10 mouse cellular contexts compared by ENCODE assay signal in the genomic region with DNA sequence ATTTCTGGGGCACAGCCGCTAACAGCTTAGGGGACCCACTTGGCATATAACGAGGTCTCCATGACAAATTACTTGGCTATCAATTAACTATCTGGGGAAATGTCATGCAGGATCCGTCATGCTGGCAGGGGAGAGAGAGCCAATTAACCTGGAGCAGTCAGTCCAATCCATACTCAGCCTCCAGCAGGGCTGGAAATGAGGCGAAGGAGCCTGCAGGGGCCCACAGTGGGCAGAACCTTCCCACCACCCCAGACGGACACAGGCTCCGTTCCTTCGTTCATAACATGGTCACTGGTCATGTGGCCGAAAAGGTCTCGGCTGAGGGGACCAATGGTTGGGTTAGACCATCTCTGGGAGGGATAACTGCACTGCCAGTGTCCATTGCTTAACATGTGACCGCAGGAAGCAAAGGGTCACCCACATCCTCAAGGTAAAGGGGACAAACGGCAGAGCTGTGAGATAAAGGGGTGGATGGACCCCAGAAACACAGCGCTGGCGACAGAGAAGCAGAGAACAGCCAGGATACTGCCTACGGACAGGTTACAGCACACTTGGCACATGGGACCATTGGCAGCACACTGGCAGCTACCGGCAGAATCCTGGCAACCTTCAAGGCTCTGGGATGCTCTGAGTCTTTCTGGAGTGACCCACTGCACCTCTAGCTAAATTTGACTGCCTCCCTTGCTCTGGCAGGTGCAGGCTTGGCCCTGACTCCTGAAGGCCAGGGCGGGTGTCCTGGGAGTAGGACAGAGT. TPM values are rescaled to one million over a fixed set of nuclear protein-coding genes. Genes with fewer than 3 reads are reported as not detected.
A peak's percentile ranks its signal among the peaks of the same experiment; 100 is the strongest.
DNase-seq lines count a peak whose midpoint lies in the region; ATAC-seq and TF ChIP-seq lines count a peak whose summit lies in the region.
"Had no signal": no experiment of that assay in that cellular context is flagged by ENCODE, and none has a peak within 500 bp of the region (broad histone marks: within the 10 kb centered on the region; RNA-seq: fewer than 3 reads in every experiment).

No protein-coding gene starts in this region.

- TF ChIP-seq CTCF in brain, embryonic 14.5 days (IDR thresholded peaks at IDR 0.05; ENCODE audit: borderline replicate concordance, extremely low read depth, insufficient read depth, insufficient read length), result no peak

- H3K4me3 ChIP-seq in heart, embryonic 13.5 days, result peak overlapping the region; percentile 34
- H3K4me3 ChIP-seq in embryonic facial prominence, embryonic 15.5 days (replicated peaks), result no peak overlapping the region
- H3K4me3 ChIP-seq in limb, embryonic 11.5 days (ENCODE audit: low read depth, low read length), result peak overlapping the region; percentile 15; the same call in 1 of the 2 replicates

- H3K9ac ChIP-seq in heart, embryonic 13.5 days, result no peak overlapping the region
- no peak overlapping the region for H3K9ac ChIP-seq in embryonic facial prominence, embryonic 15.5 days
- H3K9ac ChIP-seq in limb, embryonic 11.5 days (ENCODE audit: low read length), result no peak overlapping the region

- H3K36me3 ChIP-seq in heart, embryonic 13.5 days, result 0 out of 2 replicates have a peak, but pooled peaks cover under 1% of the 10 kb centered on the region
- no peaks in the 10 kb centered on the region for H3K36me3 ChIP-seq in embryonic facial prominence, embryonic 15.5 days
- no peaks in the 10 kb centered on the region for H3K36me3 ChIP-seq in limb, embryonic 11.5 days (ENCODE audit: control insufficient read depth, insufficient read depth, low read length)

- peak overlapping the region; percentile 62 for H3K4me2 ChIP-seq in heart, embryonic 13.5 days
- peak overlapping the region; percentile 43 for H3K4me2 ChIP-seq in embryonic facial prominence, embryonic 15.5 days (replicated peaks)
- peak overlapping the region; percentile 53 for H3K4me2 ChIP-seq in limb, embryonic 11.5 days (ENCODE audit: low read depth, severe bottlenecking)

- no peak for TF ChIP-seq POLR2A in brain, embryonic 14.5 days (IDR thresholded peaks at IDR 0.05; ENCODE audit: borderline replicate concordance, extremely low read depth, insufficient read depth, insufficient read length, poor library complexity, severe bottlenecking)

- peaks cover 57% of the 10 kb centered on the region for H3K27me3 ChIP-seq in heart, embryonic 13.5 days (replicated peaks)
- no peaks in the 10 kb centered on the region for H3K27me3 ChIP-seq in embryonic facial prominence, embryonic 15.5 days
- H3K27me3 ChIP-seq in limb, embryonic 11.5 days (ENCODE audit: control insufficient read depth, insufficient read depth, low read length), result peaks cover 9% of the 10 kb centered on the region; the same call in 1 of the 2 replicates

- H3K27ac ChIP-seq in heart, embryonic 13.5 days (replicated peaks), result no peak overlapping the region
- no peak overlapping the region for H3K27ac ChIP-seq in embryonic facial prominence, embryonic 15.5 days (replicated peaks)
- no peak overlapping the region for H3K27ac ChIP-seq in limb, embryonic 11.5 days (replicated peaks; ENCODE audit: low read depth, low read length)
- H3K27ac ChIP-seq: macrophage had no signal

- H3K9me3 ChIP-seq in heart, embryonic 13.5 days, result no peaks in the 10 kb centered on the region
- H3K9me3 ChIP-seq in embryonic facial prominence, embryonic 15.5 days (replicated peaks), result no peaks in the 10 kb centered on the region
- no peaks in the 10 kb centered on the region for H3K9me3 ChIP-seq in limb, embryonic 11.5 days (ENCODE audit: control insufficient read depth, low read length)

- DNase-seq in heart, adult 8-10 months (ENCODE audit: low spot score), result no peak
- DNase-seq in brain, embryonic 14.5 days (ENCODE audit: low read depth), result peak; percentile 79
- DNase-seq in limb, embryonic 11.5 days (ENCODE audit: low spot score), result no peak
- no peak for DNase-seq in B cell, adult 2 months
- DNase-seq in right cerebral cortex, adult 2 months (ENCODE audit: low spot score in 2 of 2), result no peak
- DNase-seq in spleen, postnatal 10 days (ENCODE audit: low spot score in 2 of 2), result no peak
- DNase-seq: heart, postnatal 10 days had no signal

- no peak for ATAC-seq in heart, embryonic 13.5 days (ENCODE audit: extremely low read depth, insufficient number of reproducible peaks, low FRiP score, low TSS enrichment)
- ATAC-seq in embryonic facial prominence, embryonic 15.5 days (ENCODE audit: insufficient number of reproducible peaks, low FRiP score, low TSS enrichment, low read depth), result no peak
- no peak for ATAC-seq in limb, embryonic 11.5 days (ENCODE audit: insufficient number of reproducible peaks, low FRiP score, low TSS enrichment, low read depth)

- peaks cover 7% of the 10 kb centered on the region; the same call in 1 of the 2 replicates for H3K4me1 ChIP-seq in heart, embryonic 13.5 days
- peaks cover 31% of the 10 kb centered on the region for H3K4me1 ChIP-seq in embryonic facial prominence, embryonic 15.5 days
- H3K4me1 ChIP-seq in limb, embryonic 11.5 days (ENCODE audit: control insufficient read depth, insufficient read depth, low read length), result peaks cover 16% of the 10 kb centered on the region

- 52% methylated on average over 16 of the region's 16 CpGs for WGBS in heart, embryonic 13.5 days
- WGBS in embryonic facial prominence, embryonic 15.5 days, result 51% methylated on average over 16 of the region's 16 CpGs
- WGBS in limb, embryonic 11.5 days, result 50% methylated on average over 16 of the region's 16 CpGs

RNA-seq across cellular contexts. Expression of a gene that starts 23.1 kb away (rescaled TPM):
- polyA plus RNA-seq in heart, embryonic 13.5 days (2015; fragmentation: Nextera tagmentation; extraction: Ambion mirVana), result 10.8 and 11.7 TPM in 2 replicates
- 10 to 100 TPM in 1 of 4 experiments, 1 to 10 TPM in 3; 7.2 to 13.2 (median 7.9) TPM for total RNA-seq in heart, adult 8-10 months (2022)
- 33.8 and 34.1 TPM in 2 replicates for polyA plus RNA-seq in brain, embryonic 14.5 days (2012; rRNA removed)
- 13.1 and 18.6 TPM in 2 replicates for polyA plus RNA-seq in embryonic facial prominence, embryonic 15.5 days (2015; fragmentation: Nextera tagmentation; extraction: Ambion mirVana)
- 16.5 and 17.8 TPM in 2 replicates for polyA plus RNA-seq in limb, embryonic 11.5 days (2014; fragmentation: Nextera tagmentation; extraction: Ambion mirVana)

RNA-seq across cellular contexts. Expression of a gene that starts 33.3 kb away (rescaled TPM):
- 0.66 and 0.75 TPM in 2 replicates for polyA plus RNA-seq in heart, embryonic 13.5 days (2015; fragmentation: Nextera tagmentation; extraction: Ambion mirVana)
- under 1 TPM; 0.09 to 0.24 (median 0.16) TPM for total RNA-seq in heart, adult 8-10 months (2022)
- 9.2 and 14.7 TPM in 2 replicates for polyA plus RNA-seq in brain, embryonic 14.5 days (2012; rRNA removed)
- 1.2 and 1.3 TPM in 2 replicates for polyA plus RNA-seq in embryonic facial prominence, embryonic 15.5 days (2015; fragmentation: Nextera tagmentation; extraction: Ambion mirVana)
- polyA plus RNA-seq in limb, embryonic 11.5 days (2014; fragmentation: Nextera tagmentation; extraction: Ambion mirVana), result 0.29 and 0.60 TPM in 2 replicates
